In the genomic region with DNA sequence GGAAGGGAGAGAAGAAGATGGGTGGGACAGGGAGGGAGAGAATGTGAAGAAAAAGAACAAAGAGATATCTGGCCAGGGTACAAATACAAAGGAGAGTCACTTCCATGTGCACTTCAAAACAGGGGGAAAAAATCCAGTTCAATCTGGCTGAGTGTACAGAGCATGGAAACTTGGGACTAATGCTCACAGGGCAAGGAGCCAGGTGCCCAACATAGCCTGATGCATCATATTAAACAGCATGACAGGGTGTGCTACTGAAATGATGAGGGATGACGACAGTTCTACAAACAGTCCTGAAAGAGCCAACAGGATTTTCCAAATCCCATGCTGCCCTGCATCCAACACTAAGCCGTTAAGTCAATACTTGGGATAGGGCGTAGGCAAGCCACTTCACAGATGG, we compare ENCODE assay signal across 16 mouse cellular contexts. TPM values are rescaled to one million over a fixed set of nuclear protein-coding genes. Genes with fewer than 3 reads are reported as not detected.
A peak's percentile ranks its signal among the peaks of the same experiment; 100 is the strongest.
DNase-seq lines count a peak whose midpoint lies in the region; ATAC-seq and TF ChIP-seq lines count a peak whose summit lies in the region.
"Had no signal": no experiment of that assay in that cellular context is flagged by ENCODE, and none has a peak within 500 bp of the region (broad histone marks: within the 10 kb centered on the region; RNA-seq: fewer than 3 reads in every experiment).

No protein-coding gene starts in this region.

- no peak overlapping the region for H3K27ac ChIP-seq in kidney, adult 2 months (ENCODE audit: insufficient read depth, low read depth, low read length)
- peak overlapping the region; percentile 82 for H3K27ac ChIP-seq in heart, embryonic 16.5 days (ENCODE audit: low read length)
- H3K27ac ChIP-seq: hindbrain, embryonic 15.5 days; liver, embryonic 13.5 days had no signal

- H3K9ac ChIP-seq in heart, embryonic 16.5 days (ENCODE audit: low read length) = no peak overlapping the region; the same call in 1 of the 2 replicates
- H3K9ac ChIP-seq: hindbrain, embryonic 15.5 days; liver, embryonic 13.5 days had no signal

- no peaks in the 10 kb centered on the region; the same call in 1 of the 2 replicates for H3K4me1 ChIP-seq in kidney, adult 2 months (ENCODE audit: control insufficient read depth, insufficient read depth, low read length)
- peaks cover 15% of the 10 kb centered on the region for H3K4me1 ChIP-seq in heart, embryonic 16.5 days (ENCODE audit: control insufficient read depth, insufficient read depth, low read length)

- peak; percentile 55; the same call in 1 of the 2 replicates for ATAC-seq in heart, embryonic 16.5 days (replicated peaks; ENCODE audit: extremely low read depth, insufficient read depth, low FRiP score)
- ATAC-seq: forebrain, embryonic 14.5 days had no signal

- peak overlapping the region; percentile 21; the same call in 1 of the 2 replicates for H3K4me2 ChIP-seq in heart, embryonic 16.5 days (ENCODE audit: low read depth, low read length)
- H3K4me2 ChIP-seq: hindbrain, embryonic 15.5 days; liver, embryonic 13.5 days had no signal

- no peak for TF ChIP-seq CTCF in kidney, adult 2 months (conservative IDR thresholded peaks at IDR 0.05; ENCODE audit: insufficient read depth, insufficient read length, low read depth, low read length)
- TF ChIP-seq CTCF in brain, embryonic 14.5 days (IDR thresholded peaks at IDR 0.05; ENCODE audit: borderline replicate concordance, extremely low read depth, insufficient read depth, insufficient read length) = no peak

- H3K27me3 ChIP-seq in kidney, adult 2 months (replicated peaks; ENCODE audit: control insufficient read depth, insufficient read depth, low read length) = no peaks in the 10 kb centered on the region
- no peaks in the 10 kb centered on the region for H3K27me3 ChIP-seq in heart, embryonic 16.5 days (ENCODE audit: control insufficient read depth, insufficient read depth, low read length)
- H3K27me3 ChIP-seq: hindbrain, embryonic 15.5 days; liver, embryonic 13.5 days; megakaryocyte, embryonic 14.5 days had no signal

- no peak overlapping the region for H3K4me3 ChIP-seq in kidney, adult 2 months (ENCODE audit: insufficient read depth, low read depth, low read length)
- H3K4me3 ChIP-seq in heart, embryonic 16.5 days (ENCODE audit: low read length) = no peak overlapping the region
- H3K4me3 ChIP-seq: hindbrain, embryonic 15.5 days; liver, embryonic 13.5 days; megakaryocyte, embryonic 14.5 days had no signal

- no peaks in the 10 kb centered on the region; the same call in 1 of the 2 replicates for H3K9me3 ChIP-seq in heart, embryonic 16.5 days (replicated peaks; ENCODE audit: control insufficient read depth, low read length)
- H3K9me3 ChIP-seq: hindbrain, embryonic 15.5 days; liver, embryonic 13.5 days; megakaryocyte, embryonic 14.5 days had no signal

- no peak for TF ChIP-seq POLR2A in kidney, adult 2 months (IDR thresholded peaks at IDR 0.05; ENCODE audit: low read depth, low read length)
- no peak for TF ChIP-seq POLR2A in brain, embryonic 14.5 days (IDR thresholded peaks at IDR 0.05; ENCODE audit: borderline replicate concordance, extremely low read depth, insufficient read depth, insufficient read length, poor library complexity, severe bottlenecking)

- no peaks in the 10 kb centered on the region for H3K36me3 ChIP-seq in kidney, adult 2 months (ENCODE audit: control insufficient read depth, insufficient read depth, low read length)
- H3K36me3 ChIP-seq in heart, embryonic 16.5 days (ENCODE audit: control insufficient read depth, insufficient read depth) = peaks cover 6% of the 10 kb centered on the region
- H3K36me3 ChIP-seq: liver, embryonic 13.5 days had no signal

- DNase-seq in gastrocnemius, adult 18-20 months (ENCODE audit: low spot score) = peak; percentile 76
- DNase-seq in gastrocnemius, postnatal 10 days = no peak
- peak; percentile 10 for DNase-seq in kidney, adult 2 months
- DNase-seq in kidney, adult 11 months = no peak
- DNase-seq in brain, embryonic 14.5 days (ENCODE audit: low read depth) = peak; percentile 35
- DNase-seq in adipocyte (ENCODE audit: low spot score) = no peak
- no peak for DNase-seq in frontal cortex, postnatal 25 days (ENCODE audit: low spot score in 2 of 2)
- DNase-seq: adrenal gland, adult 2 months; kidney, adult 8-10 months; liver, embryonic 13.5 days; right cerebral cortex, postnatal 4 days; thymus, adult 2 months had no signal

- 88% methylated on average over 3 of the region's 3 CpGs for WGBS in kidney, adult 2 months
- 52% methylated on average over 3 of the region's 3 CpGs for WGBS in heart, embryonic 16.5 days

RNA-seq across cellular contexts. Expression of a gene that starts 5.8 kb away (rescaled TPM):
- total RNA-seq in gastrocnemius, adult 18-20 months (2021) = 100 to 1,000 TPM; 152 to 171 TPM
- 100 to 1,000 TPM; 199 to 221 TPM for total RNA-seq in gastrocnemius, postnatal 10 days (2021)
- 5.6 and 5.8 TPM in 2 replicates for polyA plus RNA-seq in kidney, adult 2 months (2012; rRNA removed)
- 9.7 and 16.8 TPM in 2 replicates for polyA plus RNA-seq in brain, embryonic 14.5 days (2012; rRNA removed)
- 24.2 and 30.4 TPM in 2 replicates for polyA plus RNA-seq in heart, embryonic 16.5 days (2015; fragmentation: Nextera tagmentation; extraction: Ambion mirVana)

RNA-seq across cellular contexts. Expression of a gene that starts 12.4 kb away (rescaled TPM):
- 1 to 10 TPM; 5.5 to 6.6 TPM for total RNA-seq in gastrocnemius, adult 18-20 months (2021)
- total RNA-seq in gastrocnemius, postnatal 10 days (2021) = 1 to 10 TPM; 7.2 to 8.8 TPM
- polyA plus RNA-seq in kidney, adult 2 months (2012; rRNA removed) = 0.61 and 0.83 TPM in 2 replicates
- 10.1 and 20.2 TPM in 2 replicates for polyA plus RNA-seq in brain, embryonic 14.5 days (2012; rRNA removed)
- polyA plus RNA-seq in heart, embryonic 16.5 days (2015; fragmentation: Nextera tagmentation; extraction: Ambion mirVana) = 49.7 and 54.6 TPM in 2 replicates

Comparison
In these comparisons a context has a peak if more than half of its experiments do, and no peak if none do; other contexts are left out.
1. DNase-seq: peak in gastrocnemius, adult 18-20 months (single experiment), kidney, adult 2 months (single experiment) and brain, embryonic 14.5 days (single experiment); none in gastrocnemius, postnatal 10 days (single experiment), kidney, adult 11 months (single experiment), adipocyte (single experiment) and frontal cortex, postnatal 25 days (0 of 2).